Mouse (Mus musculus) hindbrain, embryonic 14.5 days (tissue): ENCODE measurements at regions not wholly inside any gene's neighbourhood (a gene's known extent, or its start where the extent isn't known, plus 50 kb on each side); places are given as distances from the start of the nearest gene placed in this dataset.

Source experiments
- ATAC-seq: fragments of 200-750 bp; cut with Nextera tagmentation; 2 replicates; pipeline ENCODE4 v1.8.0; 2017; ENCODE audit warnings: moderate number of reproducible peaks, mild to moderate bottlenecking, moderate TSS enrichment, moderate library complexity; ENCODE audit not compliant: low FRiP score
- DNase-seq: peaks from one replicate; pipeline ENCODE4 v3.0.0-alpha.2; 2015; ENCODE audit warnings: low spot score
- H3K27ac ChIP-seq: fragments of 300-500 bp; sonication (generic); 2 replicates; pipeline ENCODE4 v1.5.1; 2014; ENCODE audit warnings: mild to moderate bottlenecking, moderate library complexity
- H3K27me3 ChIP-seq: fragments of 300-500 bp; sonication (generic); 2 replicates; pipeline ENCODE4 v1.6.1; 2014; ENCODE audit warnings: mild to moderate bottlenecking, low read length, mixed read lengths; ENCODE audit not compliant: control insufficient read depth, insufficient read depth
- H3K36me3 ChIP-seq: fragments of 300-500 bp; sonication (generic); replicated peaks from 2 replicates; pipeline ENCODE4 v1.6.1; 2014; ENCODE audit not compliant: control insufficient read depth, insufficient read depth
- H3K4me1 ChIP-seq: fragments of 300-500 bp; sonication (generic); replicated peaks from 2 replicates; pipeline ENCODE4 v1.6.1; 2014; ENCODE audit warnings: antibody characterized with exemption, low read length, mixed read lengths; ENCODE audit not compliant: control insufficient read depth, insufficient read depth
- H3K4me2 ChIP-seq: fragments of 300-500 bp; sonication (generic); replicated peaks from 2 replicates; pipeline ENCODE4 v1.6.1; 2014; ENCODE audit warnings: mild to moderate bottlenecking, moderate library complexity
- H3K4me3 ChIP-seq: fragments of 300-500 bp; sonication (generic); replicated peaks from 2 replicates; pipeline ENCODE4 v1.5.1; 2014; ENCODE audit warnings: mild to moderate bottlenecking, low read length
- H3K9ac ChIP-seq: fragments of 300-500 bp; sonication (generic); 2 replicates; pipeline ENCODE4 v1.6.1; 2014
- H3K9me3 ChIP-seq: fragments of 300-500 bp; sonication (generic); 2 replicates; pipeline ENCODE4 v1.6.1; 2016; ENCODE audit warnings: low read length; ENCODE audit not compliant: control insufficient read depth
- WGBS: fragments of 180-500 bp; shearing (Covaris S2); extraction: QIAGEN DNeasy Blood & Tissue Kit; methylation state at CpG from one replicate; pipeline ENCODE4 v1.1.7; 2014; 5-methylcytosine and 5-hydroxymethylcytosine counted together

DNA sequence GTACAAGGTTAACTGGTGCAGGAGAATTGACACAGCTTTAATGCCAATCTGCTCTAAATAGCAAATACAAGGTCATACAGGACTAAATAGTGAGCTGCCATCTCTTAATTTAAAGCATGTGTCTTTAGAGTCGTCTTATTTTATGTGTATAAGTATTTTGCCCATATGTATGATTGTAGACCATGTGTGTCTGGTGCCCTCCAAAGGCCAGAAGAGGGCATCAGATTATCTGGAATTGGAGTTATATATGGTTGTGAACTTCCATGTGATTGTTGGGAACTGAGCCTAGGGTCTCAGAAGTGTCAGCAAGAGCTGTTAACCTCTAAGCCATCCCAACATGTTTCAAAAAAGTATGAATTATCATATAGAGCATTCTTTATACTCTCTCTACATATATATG, 68.8 kb upstream of the Tmeff2 start:
- no peak overlapping the region for H3K4me2 ChIP-seq
- WGBS = 50% methylated on average over 1 of the region's 1 CpGs
- H3K27me3 ChIP-seq = no peaks in the 10 kb centered on the region
- no peaks in the 10 kb centered on the region for H3K9me3 ChIP-seq
- DNase-seq = no peak
- H3K36me3 ChIP-seq = no peaks in the 10 kb centered on the region
- no peak overlapping the region for H3K4me3 ChIP-seq
- no peak overlapping the region for H3K27ac ChIP-seq
- no peak for ATAC-seq
- H3K9ac ChIP-seq = no peak overlapping the region
- H3K4me1 ChIP-seq = no peaks in the 10 kb centered on the region

DNA sequence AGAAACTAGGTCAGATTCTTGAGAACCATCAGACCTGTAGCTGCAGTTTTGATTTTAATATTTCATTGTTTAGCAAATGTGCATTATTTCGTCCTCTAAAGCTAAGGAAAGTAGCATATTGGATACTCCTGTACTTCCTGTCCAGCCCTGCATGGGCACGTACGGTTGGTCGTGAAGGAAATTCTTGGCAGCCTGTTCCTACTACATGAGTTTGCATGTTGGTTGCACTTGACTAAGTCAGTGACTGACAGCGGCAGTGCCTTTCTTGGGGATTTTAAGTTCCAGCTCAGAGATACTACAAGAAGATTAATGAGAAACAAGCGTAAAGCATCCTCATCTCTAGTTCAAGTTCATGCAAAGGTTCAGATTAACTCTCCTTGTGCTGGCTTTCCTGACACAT, 64.3 kb upstream of the Tmeff2 start:
- ATAC-seq = no peak
- no peaks in the 10 kb centered on the region for H3K4me1 ChIP-seq
- H3K9ac ChIP-seq = no peak overlapping the region
- no peaks in the 10 kb centered on the region for H3K27me3 ChIP-seq
- H3K36me3 ChIP-seq = no peaks in the 10 kb centered on the region
- H3K4me2 ChIP-seq = no peak overlapping the region
- no peak overlapping the region for H3K27ac ChIP-seq
- H3K4me3 ChIP-seq = no peak overlapping the region
- H3K9me3 ChIP-seq = no peaks in the 10 kb centered on the region
- DNase-seq = no peak
- WGBS = 84% methylated on average over 6 of the region's 6 CpGs

DNA sequence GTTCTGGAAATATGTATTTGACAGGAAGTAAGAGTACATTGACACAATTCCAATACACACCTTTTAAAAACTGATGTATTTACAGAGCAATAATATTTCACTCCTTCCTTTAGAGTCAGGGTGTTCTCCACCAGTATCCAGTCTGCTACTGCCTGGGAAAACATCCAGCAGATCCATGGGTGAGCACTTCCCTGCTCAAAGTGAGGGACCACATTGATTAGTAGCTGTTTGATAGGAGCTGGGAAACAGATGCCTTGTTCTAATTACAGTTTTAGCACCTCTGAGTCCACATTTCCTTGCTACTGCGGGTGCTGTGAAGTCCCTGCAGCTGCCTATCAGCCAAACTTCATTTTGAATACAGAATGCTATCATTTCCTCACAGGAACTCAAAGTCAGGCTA, 53.3 kb upstream of the Tmeff2 start:
- DNase-seq (no peak), ATAC-seq (no peak)
- Histone ChIP-seq H3K4me1 (no peaks in the 10 kb centered on the region), H3K4me2 (no peak overlapping the region), H3K4me3 (no peak overlapping the region), H3K36me3 (no peaks in the 10 kb centered on the region), H3K27ac (no peak overlapping the region), H3K9ac (no peak overlapping the region), H3K9me3 (no peaks in the 10 kb centered on the region), H3K27me3 (no peaks in the 10 kb centered on the region)
- WGBS = 86% methylated on average over 1 of the region's 1 CpGs
